Mouse (Mus musculus): ENCODE measurements around the gene Runx1.

- no peak for TF ChIP-seq POLR2A (IDR thresholded peaks at IDR 0.05; ENCODE audit: insufficient read length, low read depth)
- no peak for TF ChIP-seq TCF12 (IDR thresholded peaks at IDR 0.05; ENCODE audit: insufficient read depth, poor library complexity, severe bottlenecking)
- no peak for TF ChIP-seq MAX (IDR thresholded peaks at IDR 0.05; ENCODE audit: low read depth)
- TF ChIP-seq SRF (IDR thresholded peaks at IDR 0.05; ENCODE audit: control insufficient read depth, insufficient read length, low read depth), result no peak
- TF ChIP-seq MYOD1 (IDR thresholded peaks at IDR 0.05; ENCODE audit: control insufficient read depth in 1 of 3, insufficient read length in 2 of 3, low read depth in 2 of 3), result no peak
- TF ChIP-seq E2F4 (IDR thresholded peaks at IDR 0.05; ENCODE audit: insufficient read depth), result no peak
- TF ChIP-seq TCF3 (IDR thresholded peaks at IDR 0.05; ENCODE audit: insufficient read length, low read depth), result no peak
- TF ChIP-seq POLR2AphosphoS2 (IDR thresholded peaks at IDR 0.05; ENCODE audit: insufficient read length, low read depth), result no peak
- TF ChIP-seq CEBPB (IDR thresholded peaks at IDR 0.05; ENCODE audit: insufficient read depth, poor library complexity, severe bottlenecking), result no peak
- no peak for TF ChIP-seq MYOG (IDR thresholded peaks at IDR 0.05; ENCODE audit: control insufficient read depth in 1 of 3, insufficient read depth in 1 of 3, insufficient read length in 2 of 3, low read depth in 2 of 3)
- no peak for TF ChIP-seq USF1 (IDR thresholded peaks at IDR 0.05; ENCODE audit: low read depth)
Observed at GRCm38 (mm10) chr16:92803076-92803580, 22.8 kb downstream of the Runx1 start.

Data from myocyte (in vitro differentiated cells).